Mouse (Mus musculus) E14TG2a.4 (cell line): ENCODE measurements at regions not wholly inside any gene's neighbourhood (a gene's known extent, or its start where the extent isn't known, plus 50 kb on each side); places are given as distances from the start of the nearest gene placed in this dataset.

Source experiments
- CTCF ChIP-seq: conservative IDR thresholded peaks from 2 replicates; pipeline ENCODE4 v1.5.1; 2014; ENCODE audit warnings: low read length
- NANOG ChIP-seq: IDR thresholded peaks from 2 replicates; pipeline ENCODE4 v1.6.1; 2014; ENCODE audit warnings: borderline replicate concordance, low read length, mixed read lengths
- POU5F1 ChIP-seq: IDR thresholded peaks from 2 replicates; pipeline ENCODE4 v1.6.1; 2014; ENCODE audit warnings: low read length, borderline replicate concordance

- TF ChIP-seq CTCF = no peak
- no peak for TF ChIP-seq NANOG
- TF ChIP-seq POU5F1 = no peak
Observed at GRCm38 (mm10) chr4:10405102-10405501, 469.2 kb upstream of the 2610301B20Rik start.
